Mouse (Mus musculus): ENCODE data around the gene Rpl12. TPM values are rescaled to one million over a fixed set of nuclear protein-coding genes. Genes with fewer than 3 reads are reported as not detected.

Rpl12 gene
- polyA plus RNA-seq, 1 experiment = 17.4 TPM

- TF ChIP-seq POLR2A (IDR thresholded peaks at IDR 0.05; ENCODE audit: borderline replicate concordance, low read depth, low read length) = no peak
- TF ChIP-seq CTCF (IDR thresholded peaks at IDR 0.05; ENCODE audit: low read depth, low read length) = no peak
- peaks cover 8% of the 10 kb centered on the region; the same call in 1 of the 2 replicates for H3K4me1 ChIP-seq (ENCODE audit: control insufficient read depth, insufficient read depth, low read length)
Observed at GRCm38 (mm10) chr2:32939418-32939817, 21.9 kb upstream of the Rpl12 start.

DNA sequence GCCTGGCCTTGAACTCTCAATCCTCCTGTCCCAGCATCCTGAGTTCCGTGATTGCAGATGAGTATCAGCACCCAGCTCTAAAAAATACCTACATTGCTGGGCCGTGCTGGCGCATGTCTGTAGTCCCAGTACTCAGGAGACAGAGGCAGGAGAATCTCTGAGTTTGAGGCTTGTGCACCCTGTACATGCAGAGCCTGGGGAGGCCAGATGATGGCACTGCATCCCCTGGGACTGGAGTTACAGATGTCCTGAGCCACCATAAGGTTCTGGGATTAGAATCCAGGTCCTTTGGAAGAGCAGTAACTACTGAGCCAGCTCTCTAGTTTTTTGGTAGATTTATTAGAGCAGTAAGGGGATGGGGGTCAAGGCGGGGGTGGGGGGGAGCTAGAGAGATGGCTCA lies 20.9 kb upstream of the Rpl12 start:
- Histone ChIP-seq H3K27ac (ENCODE audit: insufficient read depth, low read depth, low read length) (no peak overlapping the region), H3K4me3 (ENCODE audit: insufficient read depth, low read length) (no peak overlapping the region), H3K4me1 (ENCODE audit: control insufficient read depth, insufficient read depth, low read length) (peaks cover 8% of the 10 kb centered on the region; the same call in 1 of the 2 replicates)
- TF ChIP-seq CTCF (IDR thresholded peaks at IDR 0.05; ENCODE audit: low read depth, low read length) (no peak), POLR2A (IDR thresholded peaks at IDR 0.05; ENCODE audit: borderline replicate concordance, low read depth, low read length) (no peak)

More at GRCm38 (mm10) chr2:32939418-32939817, 21.9 kb upstream of the Rpl12 start:
- Histone ChIP-seq H3K4me3 (ENCODE audit: insufficient read depth, low read length) (no peak overlapping the region), H3K27ac (ENCODE audit: insufficient read depth, low read depth, low read length) (no peak overlapping the region)

DNA sequence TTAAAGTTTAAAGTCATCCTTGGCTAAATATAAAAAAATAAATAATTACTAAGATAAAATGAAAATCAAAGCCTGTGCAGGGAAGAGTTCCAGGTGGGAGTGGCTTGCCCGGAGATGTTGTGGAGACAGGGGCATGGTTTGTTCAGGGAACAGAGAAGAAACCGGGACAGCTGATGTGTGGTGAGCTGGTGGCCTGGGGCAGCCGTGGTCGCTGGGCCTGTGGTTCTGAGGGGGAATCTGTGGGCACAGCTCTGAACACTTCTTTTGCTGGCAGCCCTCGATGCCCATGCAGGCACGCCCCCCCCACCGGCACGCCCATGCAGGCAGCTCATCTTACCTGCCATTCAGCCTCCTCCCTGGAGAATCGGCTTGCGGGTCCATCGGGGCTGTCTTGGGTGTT lies 13.9 kb upstream of the Rpl12 start:
- H3K4me1 ChIP-seq (ENCODE audit: control insufficient read depth, insufficient read depth, low read length) = no peaks in the 10 kb centered on the region
- H3K4me3 ChIP-seq (ENCODE audit: insufficient read depth, low read length) = no peak overlapping the region
- TF ChIP-seq CTCF (IDR thresholded peaks at IDR 0.05; ENCODE audit: low read depth, low read length) (no peak), POLR2A (IDR thresholded peaks at IDR 0.05; ENCODE audit: borderline replicate concordance, low read depth, low read length) (no peak)
- H3K27ac ChIP-seq (ENCODE audit: insufficient read depth, low read depth, low read length) = no peak overlapping the region

GRCm38 (mm10) chr2:32954581-32954980 lies 6.8 kb upstream of the Rpl12 start:
- TF ChIP-seq POLR2A (IDR thresholded peaks at IDR 0.05; ENCODE audit: borderline replicate concordance, low read depth, low read length) = no peak
- Histone ChIP-seq H3K27ac (ENCODE audit: insufficient read depth, low read depth, low read length) (no peak overlapping the region), H3K4me1 (ENCODE audit: control insufficient read depth, insufficient read depth, low read length) (no peaks in the 10 kb centered on the region), H3K4me3 (ENCODE audit: insufficient read depth, low read length) (no peak overlapping the region)

DNA sequence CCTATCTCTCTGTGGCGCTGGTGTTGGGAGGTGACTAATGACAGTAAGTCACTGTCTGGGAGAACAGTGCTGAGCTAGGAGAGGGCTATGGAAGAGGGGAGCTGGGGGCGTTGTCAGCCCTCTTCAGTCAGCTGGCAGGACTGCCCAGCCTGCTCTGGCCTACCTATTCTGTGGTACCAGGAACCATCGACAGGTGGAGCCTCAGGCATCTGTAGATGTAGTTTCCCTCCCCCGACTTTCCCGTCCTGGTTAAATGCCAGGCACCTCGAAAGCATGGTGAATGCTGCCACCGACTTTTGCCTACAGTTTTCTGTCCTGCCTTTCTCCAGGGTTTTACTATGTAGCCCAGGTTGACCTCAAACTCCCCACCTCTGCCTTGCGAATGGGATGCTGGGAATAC lies 4.0 kb upstream of the Rpl12 start:
- TF ChIP-seq POLR2A (IDR thresholded peaks at IDR 0.05; ENCODE audit: borderline replicate concordance, low read depth, low read length) (no peak), CTCF (IDR thresholded peaks at IDR 0.05; ENCODE audit: low read depth, low read length) (no peak)

DNA sequence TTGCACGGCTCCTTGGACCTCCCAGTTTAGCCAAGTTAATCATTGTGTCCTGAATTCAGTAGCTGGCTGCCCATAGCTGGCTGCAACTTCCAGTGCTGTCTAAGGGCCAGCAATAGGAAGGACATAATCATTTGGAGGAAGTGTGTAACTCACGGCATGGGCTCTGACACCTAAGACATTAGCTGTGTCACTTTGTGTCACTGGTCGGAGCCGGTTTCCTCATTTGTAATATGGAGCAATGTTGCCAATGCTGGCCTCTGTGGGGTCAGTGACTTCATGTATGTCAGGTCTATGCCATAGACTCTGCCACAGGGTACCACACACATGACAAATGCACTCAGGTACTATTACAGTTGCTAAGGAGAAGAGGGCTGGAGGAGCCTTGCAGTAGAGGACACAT lies 1.1 kb upstream of the Rpl12 start:
- no peak for TF ChIP-seq POLR2A (IDR thresholded peaks at IDR 0.05; ENCODE audit: borderline replicate concordance, low read depth, low read length)
- TF ChIP-seq CTCF (IDR thresholded peaks at IDR 0.05; ENCODE audit: low read depth, low read length) = no peak
- Histone ChIP-seq H3K27ac (ENCODE audit: insufficient read depth, low read depth, low read length) (no peak overlapping the region), H3K4me3 (ENCODE audit: insufficient read depth, low read length) (peak overlapping the region; percentile 99), H3K4me1 (ENCODE audit: control insufficient read depth, insufficient read depth, low read length) (peaks cover 23% of the 10 kb centered on the region)

More for the DNA sequence above, 4.0 kb upstream of the Rpl12 start:
- Histone ChIP-seq H3K27ac (ENCODE audit: insufficient read depth, low read depth, low read length) (no peak overlapping the region), H3K4me1 (ENCODE audit: control insufficient read depth, insufficient read depth, low read length) (peaks cover 12% of the 10 kb centered on the region), H3K4me3 (ENCODE audit: insufficient read depth, low read length) (no peak overlapping the region)

DNA sequence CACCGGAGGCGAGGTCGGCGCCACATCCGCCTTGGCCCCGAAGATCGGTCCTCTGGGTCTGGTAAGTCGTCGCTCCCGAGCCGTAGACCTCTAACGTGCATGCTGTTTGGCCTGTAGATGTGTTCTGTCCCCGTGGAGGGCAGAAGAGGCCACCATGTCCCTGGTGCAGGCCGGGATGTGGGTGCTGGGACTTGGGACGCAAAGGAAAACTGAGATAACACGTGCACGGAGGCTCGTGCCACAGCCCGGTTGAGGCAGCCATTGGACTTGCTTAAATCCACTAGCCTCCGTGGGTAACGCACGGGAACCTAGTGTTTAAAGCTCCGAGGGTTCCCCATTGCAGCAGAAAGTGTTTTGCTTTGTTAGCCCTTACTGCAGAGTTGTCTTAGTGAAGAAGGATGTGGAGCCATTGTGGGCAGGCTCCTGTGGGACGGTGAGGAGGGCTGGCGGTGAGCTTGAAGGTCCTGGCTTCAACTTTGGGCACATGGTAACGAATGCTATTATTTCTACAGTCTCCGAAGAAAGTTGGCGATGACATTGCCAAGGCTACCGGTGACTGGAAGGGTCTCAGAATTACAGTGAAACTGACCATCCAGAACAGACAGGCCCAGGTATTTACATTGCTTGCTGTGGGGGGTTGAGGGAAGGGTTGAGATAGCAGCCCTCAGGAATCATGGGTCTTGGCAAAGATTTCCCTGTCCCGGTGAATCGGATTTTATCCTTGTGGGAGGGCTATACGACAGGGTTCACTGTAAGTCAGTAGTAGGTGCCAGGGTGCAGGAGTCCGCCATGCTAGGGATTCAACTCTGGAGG lies 909 bp downstream of the Rpl12 start:
- Histone ChIP-seq H3K4me1 (ENCODE audit: control insufficient read depth, insufficient read depth, low read length) (peaks cover 23% of the 10 kb centered on the region), H3K4me3 (ENCODE audit: insufficient read depth, low read length) (peak overlapping the region; percentile 99), H3K27ac (ENCODE audit: insufficient read depth, low read depth, low read length) (peak overlapping the region; percentile 94)
- TF ChIP-seq POLR2A (IDR thresholded peaks at IDR 0.05; ENCODE audit: borderline replicate concordance, low read depth, low read length) (no peak), CTCF (IDR thresholded peaks at IDR 0.05; ENCODE audit: low read depth, low read length) (no peak)

- peaks cover 26% of the 10 kb centered on the region for H3K4me1 ChIP-seq (ENCODE audit: control insufficient read depth, insufficient read depth, low read length)
- H3K4me3 ChIP-seq (ENCODE audit: insufficient read depth, low read length) = peak overlapping the region; percentile 99
- TF ChIP-seq POLR2A (IDR thresholded peaks at IDR 0.05; ENCODE audit: borderline replicate concordance, low read depth, low read length) = no peak
- no peak for TF ChIP-seq CTCF (IDR thresholded peaks at IDR 0.05; ENCODE audit: low read depth, low read length)
- H3K27ac ChIP-seq (ENCODE audit: insufficient read depth, low read depth, low read length) = peak overlapping the region; percentile 94
Observed at GRCm38 (mm10) chr2:32962875-32963220, 1.5 kb downstream of the Rpl12 start.

DNA sequence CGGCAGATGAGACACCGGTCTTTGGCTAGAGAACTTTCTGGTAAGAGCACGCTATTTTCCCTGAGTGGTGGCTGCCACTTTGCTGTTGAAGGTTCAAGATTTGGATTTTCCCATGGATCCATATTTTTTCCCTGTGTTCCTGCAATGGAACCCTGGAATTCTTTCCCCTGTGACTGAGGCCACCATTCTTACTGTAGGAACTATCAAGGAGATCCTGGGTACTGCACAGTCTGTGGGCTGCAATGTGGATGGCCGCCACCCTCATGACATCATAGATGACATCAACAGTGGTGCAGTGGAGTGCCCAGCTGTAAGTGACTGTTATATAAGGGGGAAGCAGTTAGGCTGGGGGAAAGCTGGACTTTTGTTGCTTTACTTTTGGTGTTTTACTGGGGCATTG lies 2.2 kb downstream of the Rpl12 start:
- Histone ChIP-seq H3K27ac (ENCODE audit: insufficient read depth, low read depth, low read length) (peak overlapping the region; percentile 94), H3K4me1 (ENCODE audit: control insufficient read depth, insufficient read depth, low read length) (peaks cover 33% of the 10 kb centered on the region)

GRCm38 (mm10) chr2:32963981-32964380 lies 2.6 kb downstream of the Rpl12 start:
- peak overlapping the region; percentile 94; the same call in 1 of the 2 replicates for H3K27ac ChIP-seq (ENCODE audit: insufficient read depth, low read depth, low read length)
- H3K4me1 ChIP-seq (ENCODE audit: control insufficient read depth, insufficient read depth, low read length) = peaks cover 36% of the 10 kb centered on the region
- H3K4me3 ChIP-seq (ENCODE audit: insufficient read depth, low read length) = peak overlapping the region; percentile 99
- TF ChIP-seq CTCF (IDR thresholded peaks at IDR 0.05; ENCODE audit: low read depth, low read length) (no peak), POLR2A (IDR thresholded peaks at IDR 0.05; ENCODE audit: borderline replicate concordance, low read depth, low read length) (no peak)

More for the DNA sequence above, 2.2 kb downstream of the Rpl12 start:
- peak overlapping the region; percentile 99 for H3K4me3 ChIP-seq (ENCODE audit: insufficient read depth, low read length)
- no peak for TF ChIP-seq POLR2A (IDR thresholded peaks at IDR 0.05; ENCODE audit: borderline replicate concordance, low read depth, low read length)
- no peak for TF ChIP-seq CTCF (IDR thresholded peaks at IDR 0.05; ENCODE audit: low read depth, low read length)

Data from bone marrow macrophage, adult 2 months (primary cell).